Mouse (Mus musculus): Measurements from ENCODE around the gene Pus7. TPM values are rescaled to one million over a fixed set of nuclear protein-coding genes. Genes with fewer than 3 reads are reported as not detected.
"Not testable (repeated sequence)": the region's sequence is repeated elsewhere in the genome, so short reads cannot be mapped to it uniquely, and the experiment has no call there.

Gene Pus7
- total and polyA plus RNA-seq, 3 experiments: 3.0 to 17.9 (median 16.8) TPM

- DNase-seq: no peak
Observed at GRCm38 (mm10) chr5:23755591-23755990, 27.9 kb downstream of the Pus7 start.

GRCm38 (mm10) chr5:23749882-23750281 is 33.6 kb downstream of the Pus7 start:
- DNase-seq: no peak

DNA sequence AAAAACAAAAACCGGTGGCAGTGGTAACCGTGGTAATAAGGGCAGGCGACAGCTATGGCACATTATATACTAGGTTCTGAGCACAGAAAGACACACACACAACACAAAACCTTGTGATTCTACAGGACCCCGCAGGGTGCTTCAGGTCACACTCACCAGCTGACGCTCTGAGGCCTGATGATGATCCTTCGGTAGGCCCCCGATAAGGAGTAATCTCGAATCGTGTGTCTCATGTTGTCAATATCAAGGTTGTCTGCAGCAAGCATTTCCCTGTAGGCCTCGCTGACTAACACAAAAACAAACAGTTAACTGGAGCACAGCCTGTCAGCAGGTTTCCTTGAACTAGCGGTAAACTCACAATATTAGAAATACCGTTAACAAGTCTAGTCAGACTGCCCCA is 40.2 kb downstream of the Pus7 start:
- no peak for DNase-seq

GRCm38 (mm10) chr5:23737111-23737510 is 46.4 kb downstream of the Pus7 start:
- no peak for DNase-seq

DNA sequence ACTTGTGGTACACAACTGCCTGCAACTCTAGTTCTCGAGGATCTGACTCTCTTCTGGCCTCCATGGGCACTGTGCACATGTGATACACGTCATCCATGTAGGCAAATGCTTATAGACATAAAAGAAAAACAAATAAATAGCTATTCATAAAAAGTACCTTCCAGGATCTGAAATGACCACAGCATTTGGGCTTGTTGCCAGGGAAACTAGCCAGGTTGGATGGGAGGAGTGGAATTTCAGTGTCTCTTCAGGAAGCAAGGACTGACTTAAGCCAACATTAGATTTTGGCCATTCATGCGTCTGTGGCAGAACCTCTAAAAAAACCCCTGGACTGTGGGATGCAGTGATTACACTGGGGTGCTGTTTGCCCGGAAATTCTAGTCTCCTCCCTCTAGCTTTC is 47.1 kb downstream of the Pus7 start:
- no peak for DNase-seq

- no peak for DNase-seq
Observed at GRCm38 (mm10) chr5:23721956-23722355, 61.6 kb downstream of the Pus7 start.

GRCm38 (mm10) chr5:23718881-23719328 is 64.6 kb downstream of the Pus7 start:
- DNase-seq: no peak

DNA sequence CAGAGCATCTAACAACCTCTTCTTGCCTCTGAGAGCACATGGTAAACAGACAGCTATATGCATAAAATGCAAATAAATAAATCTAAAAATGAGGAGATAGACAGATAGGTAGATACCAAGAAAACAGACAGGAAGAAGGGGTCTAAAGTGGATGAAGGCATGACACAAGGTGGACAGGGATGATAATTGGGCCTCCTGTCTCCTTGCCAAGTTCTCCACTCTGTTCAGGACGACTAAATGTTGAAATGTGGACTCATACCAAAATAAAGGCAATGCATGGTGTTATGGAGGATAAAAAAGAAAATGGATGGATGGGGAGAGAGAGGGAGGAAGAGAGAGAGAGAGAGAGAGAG is 65.4 kb downstream of the Pus7 start:
- no peak for DNase-seq

DNA sequence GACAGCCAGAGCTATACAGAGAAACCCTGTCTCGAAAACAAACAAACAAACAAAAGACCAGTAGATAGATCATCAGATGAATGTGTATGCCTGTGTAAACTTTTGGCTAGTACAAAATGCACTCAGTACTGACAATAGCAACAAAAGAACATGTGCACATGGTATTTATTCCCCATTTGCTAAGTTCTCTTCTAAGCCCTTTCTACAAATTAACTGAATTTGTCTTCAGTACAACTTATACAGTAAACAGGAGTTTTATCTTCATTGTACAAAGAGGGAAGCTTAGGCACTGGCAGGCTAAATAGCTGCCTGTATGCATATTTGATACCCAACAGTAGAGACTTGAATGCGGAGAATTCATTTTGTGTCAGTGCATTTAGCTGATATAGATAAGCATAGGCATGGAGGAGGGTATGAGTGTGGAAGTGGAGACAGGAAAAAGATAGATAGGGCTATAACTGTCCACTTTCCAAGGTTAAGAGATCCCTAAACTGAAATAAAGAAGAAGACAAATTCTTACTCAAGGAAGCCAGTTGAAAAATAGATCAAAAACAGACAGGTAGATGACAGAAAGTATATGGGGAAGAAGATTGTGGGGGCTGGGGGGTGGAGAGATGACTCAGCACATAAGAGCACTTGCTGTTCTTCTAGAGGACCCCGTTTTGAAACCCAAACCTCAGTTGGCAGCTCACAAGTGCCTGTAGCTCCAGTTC is 65.9 kb downstream of the Pus7 start:
- DNase-seq: no peak

DNA sequence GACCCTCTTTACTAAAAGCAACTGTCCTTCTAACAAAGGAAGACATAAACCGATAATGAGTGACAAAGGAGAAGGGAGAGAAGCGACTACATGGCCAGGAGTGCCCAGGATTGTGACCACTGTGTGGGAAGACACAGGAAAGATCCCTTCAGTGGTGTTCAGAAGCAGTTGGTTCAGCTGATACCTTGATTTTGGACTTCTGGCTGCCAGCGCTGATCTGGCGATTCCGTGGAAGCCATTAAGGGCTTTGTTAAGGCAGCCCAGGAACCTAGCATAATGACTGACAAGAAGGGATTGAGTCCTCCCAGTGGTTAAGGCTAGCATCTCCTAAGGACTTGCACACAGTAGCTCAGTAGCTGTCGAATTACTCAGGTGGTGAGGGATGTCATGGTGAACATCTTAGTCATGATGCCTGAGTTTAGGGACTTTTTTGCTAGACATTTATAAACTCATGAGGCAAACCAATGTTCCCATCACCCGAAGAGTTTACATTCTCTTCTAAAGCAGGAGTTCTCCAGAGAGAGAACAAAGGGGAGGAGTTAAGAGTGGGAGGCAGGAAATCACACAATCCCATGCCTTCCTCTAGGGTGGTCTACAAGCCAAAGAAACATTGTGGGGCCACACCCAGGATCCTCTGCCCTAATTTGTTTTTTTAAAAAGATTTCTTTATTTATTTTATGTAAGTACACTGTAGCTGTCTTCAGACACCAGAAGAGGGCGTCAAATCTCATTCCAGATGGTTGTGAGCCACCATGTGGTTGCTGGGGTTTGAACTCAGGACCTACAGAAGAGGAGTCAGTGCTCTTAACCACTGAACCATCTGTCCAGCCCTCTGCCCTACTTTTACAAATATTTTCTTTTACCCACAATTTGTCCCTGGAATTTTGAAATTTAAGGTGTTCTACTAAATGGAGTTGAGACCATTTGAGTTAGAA is 69.8 kb downstream of the Pus7 start:
- DNase-seq: no peak

- DNase-seq: peak; percentile 92
Observed at GRCm38 (mm10) chr5:23712130-23713001, 71.1 kb downstream of the Pus7 start.

DNA sequence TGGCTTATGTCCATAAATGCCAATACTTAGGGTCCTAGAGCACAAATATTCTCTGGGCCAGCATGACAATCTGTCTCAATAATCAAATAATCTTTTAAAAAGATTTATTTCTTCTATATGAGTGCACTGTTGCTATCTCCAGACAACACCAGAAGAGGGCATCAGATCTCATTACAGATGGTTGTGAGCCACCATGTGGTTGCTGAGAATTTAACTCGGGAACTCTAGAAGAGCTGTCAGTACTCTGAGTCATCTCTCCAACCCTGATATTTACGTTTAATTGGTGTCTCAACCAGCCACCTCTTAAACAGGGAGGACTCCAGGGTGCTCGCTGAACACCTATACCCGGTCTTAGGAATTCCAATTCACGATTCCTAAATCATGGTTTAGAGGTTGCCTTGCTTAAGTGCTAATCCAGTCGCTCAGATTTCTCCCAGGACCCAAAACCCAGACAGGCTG is 71.8 kb downstream of the Pus7 start:
- DNase-seq: peak; percentile 48

DNA sequence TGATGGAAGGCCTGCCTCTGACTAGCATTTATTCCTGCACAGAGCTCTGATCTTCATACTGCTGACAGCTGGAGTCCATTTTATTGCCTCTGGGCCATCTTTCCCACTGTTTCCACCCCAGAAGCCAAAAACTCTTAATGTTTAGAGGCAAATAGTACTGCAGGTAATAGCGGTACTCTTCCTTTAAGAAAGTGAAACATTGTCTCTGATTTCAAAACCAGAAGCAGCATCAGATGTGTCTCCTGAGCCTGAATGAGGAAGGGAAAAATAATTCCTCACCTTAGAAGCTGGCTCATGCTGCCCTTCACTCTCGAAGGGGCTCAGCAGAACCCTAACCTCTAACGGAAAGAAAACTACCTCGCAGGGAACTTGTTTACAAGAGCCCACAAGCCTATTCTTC is 72.3 kb downstream of the Pus7 start:
- no peak for DNase-seq

- no peak for DNase-seq
Observed at GRCm38 (mm10) chr5:23709661-23710060, 73.8 kb downstream of the Pus7 start.

- not testable (repeated sequence) for DNase-seq
Observed at GRCm38 (mm10) chr5:23706601-23707597, 76.6 kb downstream of the Pus7 start.

GRCm38 (mm10) chr5:23697457-23697856 is 86.1 kb downstream of the Pus7 start:
- DNase-seq: no peak
